Mouse (Mus musculus): ENCODE data around the gene Rpl18.

Gene Rpl18

GRCm38 (mm10) chr7:45700301-45701015 is 14.8 kb upstream of the Rpl18 start:
- peak; percentile 88 for DNase-seq (ENCODE audit: low spot score)

GRCm38 (mm10) chr7:45701072-45701471 is 14.2 kb upstream of the Rpl18 start:
- DNase-seq (ENCODE audit: low spot score) = no peak

GRCm38 (mm10) chr7:45701607-45702006 is 13.7 kb upstream of the Rpl18 start:
- DNase-seq (ENCODE audit: low spot score) = no peak

GRCm38 (mm10) chr7:45702316-45702715 is 12.9 kb upstream of the Rpl18 start:
- no peak for DNase-seq (ENCODE audit: low spot score)

GRCm38 (mm10) chr7:45702809-45703520 is 12.3 kb upstream of the Rpl18 start:
- DNase-seq (ENCODE audit: low spot score) = no peak

GRCm38 (mm10) chr7:45703521-45704033 is 11.7 kb upstream of the Rpl18 start:
- DNase-seq (ENCODE audit: low spot score) = no peak

- peak; percentile 88 for DNase-seq (ENCODE audit: low spot score)
Observed at GRCm38 (mm10) chr7:45704046-45704559, 11.2 kb upstream of the Rpl18 start.

GRCm38 (mm10) chr7:45704730-45705442 is 10.4 kb upstream of the Rpl18 start, which contains the start of gene Dbp:
TSS of gene Dbp (plus strand) at chr7:45705088.
- peak; percentile 100 for DNase-seq (ENCODE audit: low spot score)

- DNase-seq (ENCODE audit: low spot score) = peak; percentile 69
Observed at GRCm38 (mm10) chr7:45705443-45705864, 9.8 kb upstream of the Rpl18 start.

GRCm38 (mm10) chr7:45705873-45706281 is 9.4 kb upstream of the Rpl18 start:
- peak; percentile 92 for DNase-seq (ENCODE audit: low spot score)

GRCm38 (mm10) chr7:45706721-45707241 is 8.5 kb upstream of the Rpl18 start:
- DNase-seq (ENCODE audit: low spot score) = peak; percentile 88

GRCm38 (mm10) chr7:45707375-45707967 is 7.8 kb upstream of the Rpl18 start:
- peak; percentile 96 for DNase-seq (ENCODE audit: low spot score)

- no peak for DNase-seq (ENCODE audit: low spot score)
Observed at GRCm38 (mm10) chr7:45708221-45708761, 7.0 kb upstream of the Rpl18 start.

- DNase-seq (ENCODE audit: low spot score) = peak; percentile 48
Observed at GRCm38 (mm10) chr7:45709036-45709435, 6.2 kb upstream of the Rpl18 start.

- no peak for DNase-seq (ENCODE audit: low spot score)
Observed at GRCm38 (mm10) chr7:45709677-45710355, 5.4 kb upstream of the Rpl18 start.

GRCm38 (mm10) chr7:45710477-45711191 is 4.6 kb upstream of the Rpl18 start:
- peak; percentile 49 for DNase-seq (ENCODE audit: low spot score)

- peak; percentile 28 for DNase-seq (ENCODE audit: low spot score)
Observed at GRCm38 (mm10) chr7:45711316-45712021, 3.8 kb upstream of the Rpl18 start.

GRCm38 (mm10) chr7:45712022-45712757 is 3.1 kb upstream of the Rpl18 start:
- DNase-seq (ENCODE audit: low spot score) = peak; percentile 44

GRCm38 (mm10) chr7:45713396-45713795 is 1.9 kb upstream of the Rpl18 start:
- DNase-seq (ENCODE audit: low spot score) = no peak
